Mouse (Mus musculus): ENCODE measurements around the gene C7.
"Not testable (repeated sequence)": the region's sequence is repeated elsewhere in the genome, so short reads cannot be mapped to it uniquely, and the experiment has no call there.

The C7 gene

DNA sequence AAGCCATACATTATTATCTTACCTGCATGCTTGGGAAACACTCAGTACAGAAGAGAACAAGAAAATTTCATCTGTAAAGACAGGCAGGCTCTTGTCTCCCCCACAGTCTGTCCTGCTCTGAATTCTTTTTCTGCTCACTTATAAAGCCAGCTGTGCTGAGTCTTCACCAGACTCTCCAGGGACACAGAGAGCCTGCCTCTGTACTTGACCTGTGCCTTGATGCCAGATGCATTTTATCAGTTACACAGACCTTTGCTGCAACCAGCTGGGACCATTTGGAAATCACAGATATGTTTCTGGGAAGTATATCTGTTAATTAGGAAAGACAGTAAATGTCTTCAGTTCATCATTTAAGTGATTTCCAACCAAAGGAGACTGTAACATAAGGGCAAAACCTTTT is at the start of gene C7:
TSS of gene C7 (minus strand) at position 106 of the 400 bp plus-strand sequence.
- no peak for DNase-seq (ENCODE audit: low spot score in 2 of 2)

DNA sequence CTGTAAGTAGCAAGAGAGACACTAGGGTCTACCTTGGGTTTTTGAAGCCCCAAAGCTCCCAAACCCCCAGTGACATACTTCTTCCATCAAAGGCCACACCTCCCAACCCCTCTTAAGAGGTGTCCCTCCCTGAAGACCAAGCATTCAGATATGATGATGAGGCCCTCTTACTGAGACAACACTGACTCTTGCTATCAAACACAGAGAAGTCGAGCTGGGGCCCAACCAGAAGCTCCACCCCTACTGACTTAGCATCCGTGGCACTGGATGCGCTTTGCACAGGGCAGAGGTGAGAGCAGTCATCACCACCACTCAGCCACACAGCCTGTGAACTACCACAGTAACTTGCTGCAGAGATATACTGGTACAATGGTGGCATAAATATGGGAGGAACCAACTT is 49.1 kb upstream of the C7 start:
- DNase-seq (ENCODE audit: low spot score in 2 of 2): no peak

DNA sequence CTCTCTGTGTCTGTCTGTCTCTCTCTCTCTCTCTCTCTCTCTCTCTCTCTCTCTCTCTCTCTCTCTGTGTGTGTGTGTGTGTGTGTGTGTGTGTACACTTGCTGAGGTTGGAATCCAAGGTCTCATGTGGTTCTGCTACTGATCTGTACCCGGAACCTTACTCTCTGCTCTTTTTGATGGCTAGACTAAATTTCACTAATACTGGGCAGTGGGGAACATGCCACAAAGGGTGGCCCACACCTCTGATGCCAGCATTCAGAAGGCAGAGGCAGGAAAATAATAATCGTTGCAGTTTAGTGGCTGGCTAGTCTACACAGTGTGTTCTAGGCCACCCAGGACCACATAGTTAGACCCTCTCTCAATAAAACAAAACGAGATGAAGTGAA is 45.1 kb upstream of the C7 start:
- DNase-seq (ENCODE audit: low spot score in 2 of 2): no peak

DNA sequence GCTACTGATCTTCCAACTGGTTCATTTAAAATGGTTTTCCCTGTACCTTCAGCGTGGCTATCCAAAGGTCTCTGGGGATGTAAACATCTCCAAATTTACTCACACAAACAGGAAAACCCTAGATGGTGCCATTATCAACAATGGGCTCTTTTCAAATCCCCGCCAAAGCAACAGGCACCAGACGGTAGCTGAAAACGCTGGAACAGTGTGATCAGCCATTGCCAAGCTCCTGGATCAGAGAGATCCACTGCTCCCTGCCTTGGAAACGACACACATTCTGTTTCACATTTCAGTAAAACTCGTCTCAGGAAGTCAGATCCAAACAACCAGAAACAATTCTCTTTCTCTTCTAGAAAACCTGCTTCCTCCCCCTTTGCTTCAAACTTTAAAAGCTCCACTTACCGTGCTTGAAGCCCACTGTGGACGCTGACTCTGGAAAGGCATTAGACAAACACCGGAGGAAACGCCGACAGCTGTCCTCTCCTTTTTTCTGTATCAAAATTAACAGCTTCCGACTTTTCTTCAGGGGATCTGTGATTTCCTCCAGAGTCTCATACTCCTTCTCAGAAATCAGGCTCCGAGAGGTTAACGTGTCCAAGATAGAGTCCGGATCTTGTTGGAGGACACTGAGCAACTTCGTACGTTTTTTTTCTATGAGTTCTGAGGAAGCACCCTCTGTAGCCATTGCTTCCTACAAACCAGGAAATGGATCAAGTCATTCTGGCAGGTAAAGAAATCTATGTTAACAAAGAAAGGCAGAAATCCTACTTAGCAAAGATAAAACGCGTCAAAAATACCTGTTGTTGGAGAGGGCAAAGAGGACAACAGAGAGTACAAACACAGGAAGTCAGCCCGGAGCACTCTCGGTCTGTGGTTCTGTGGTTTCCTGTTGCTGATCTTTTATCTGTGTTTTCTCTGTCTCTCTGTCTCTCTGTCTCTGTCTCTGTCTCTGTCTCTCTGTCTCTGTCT is 44.4 kb upstream of the C7 start, which contains the start of gene Card6:
TSS of gene Card6 (minus strand) at position 854 of the 969 bp plus-strand sequence.
- DNase-seq (ENCODE audit: low spot score in 2 of 2): no peak

DNA sequence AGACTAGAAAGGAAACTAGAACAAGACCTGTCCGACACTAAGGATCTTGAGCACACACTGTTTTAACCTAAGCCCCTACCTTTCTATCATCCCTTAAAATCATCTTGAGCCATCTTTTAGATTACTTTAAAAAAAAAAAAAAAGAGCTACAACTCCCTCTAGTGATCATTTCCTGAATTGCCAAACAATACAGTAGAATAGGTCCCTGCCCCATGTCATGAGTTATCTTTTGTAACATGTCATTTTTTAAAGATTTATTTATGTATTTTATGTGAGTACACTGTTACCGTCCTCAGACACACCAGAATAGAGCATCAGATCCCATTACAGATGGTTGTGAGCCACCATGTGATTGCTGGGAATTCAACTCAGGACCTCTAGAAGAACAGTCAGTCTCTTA is 42.8 kb upstream of the C7 start:
- no peak for DNase-seq (ENCODE audit: low spot score in 2 of 2)

DNA sequence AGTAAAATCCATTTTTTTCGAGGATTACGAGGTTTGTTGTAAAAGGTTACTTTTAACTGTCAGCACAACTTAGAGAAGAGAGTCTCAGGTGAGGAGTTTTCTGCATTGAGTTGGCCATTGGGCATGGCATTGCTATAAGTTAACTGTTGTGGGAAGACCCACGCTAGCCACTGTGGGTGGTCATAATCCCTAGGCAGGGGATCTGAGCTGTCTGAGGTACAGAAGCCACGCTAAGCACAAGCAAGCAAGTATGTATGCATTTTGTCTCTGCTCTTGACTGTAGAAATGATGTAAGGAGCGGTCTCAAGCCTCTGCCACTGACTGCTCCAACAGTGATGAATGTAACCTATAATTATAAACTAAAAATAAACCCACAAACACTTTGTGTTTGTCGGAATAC is 42.4 kb upstream of the C7 start:
- no peak for DNase-seq (ENCODE audit: low spot score in 2 of 2)

DNA sequence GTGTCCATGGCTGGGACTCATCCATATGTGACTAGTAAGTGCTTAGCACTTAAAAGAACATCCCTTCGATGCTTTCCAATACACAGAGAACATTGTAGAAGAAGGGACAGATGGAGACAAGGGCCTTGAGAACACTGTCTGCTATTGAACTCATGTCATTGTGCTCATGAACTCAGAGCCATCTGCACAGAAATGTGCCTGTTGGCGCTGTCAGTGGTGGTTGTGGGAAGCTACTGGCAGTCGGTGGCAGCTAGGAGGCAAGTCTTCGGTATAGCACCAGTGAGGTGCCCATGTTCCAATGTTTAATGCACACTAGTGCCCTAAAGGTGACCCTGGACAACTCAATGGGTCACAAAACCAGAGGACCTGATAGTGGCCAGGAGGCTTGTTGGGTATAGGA is 38.8 kb upstream of the C7 start:
- no peak for DNase-seq (ENCODE audit: low spot score in 2 of 2)

DNA sequence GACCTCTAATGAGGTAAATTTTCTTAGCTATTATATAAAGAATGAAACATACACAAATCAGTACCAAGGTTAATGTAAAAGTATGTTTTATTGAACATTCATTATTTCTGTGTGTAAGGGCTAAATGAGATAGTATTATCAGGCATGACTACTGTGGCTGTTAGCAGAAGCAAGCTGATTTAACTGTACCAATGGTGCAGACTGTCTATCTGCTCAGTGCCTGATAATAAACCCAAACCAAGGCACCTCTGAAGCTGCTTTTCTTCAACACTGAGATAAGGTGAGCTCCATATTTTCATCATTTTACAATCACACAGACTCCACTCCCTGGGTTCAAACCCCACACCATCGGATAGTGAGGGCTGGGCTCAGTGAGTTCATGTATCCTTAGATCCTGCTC is 33.8 kb upstream of the C7 start:
- DNase-seq (ENCODE audit: low spot score in 2 of 2): no peak

DNA sequence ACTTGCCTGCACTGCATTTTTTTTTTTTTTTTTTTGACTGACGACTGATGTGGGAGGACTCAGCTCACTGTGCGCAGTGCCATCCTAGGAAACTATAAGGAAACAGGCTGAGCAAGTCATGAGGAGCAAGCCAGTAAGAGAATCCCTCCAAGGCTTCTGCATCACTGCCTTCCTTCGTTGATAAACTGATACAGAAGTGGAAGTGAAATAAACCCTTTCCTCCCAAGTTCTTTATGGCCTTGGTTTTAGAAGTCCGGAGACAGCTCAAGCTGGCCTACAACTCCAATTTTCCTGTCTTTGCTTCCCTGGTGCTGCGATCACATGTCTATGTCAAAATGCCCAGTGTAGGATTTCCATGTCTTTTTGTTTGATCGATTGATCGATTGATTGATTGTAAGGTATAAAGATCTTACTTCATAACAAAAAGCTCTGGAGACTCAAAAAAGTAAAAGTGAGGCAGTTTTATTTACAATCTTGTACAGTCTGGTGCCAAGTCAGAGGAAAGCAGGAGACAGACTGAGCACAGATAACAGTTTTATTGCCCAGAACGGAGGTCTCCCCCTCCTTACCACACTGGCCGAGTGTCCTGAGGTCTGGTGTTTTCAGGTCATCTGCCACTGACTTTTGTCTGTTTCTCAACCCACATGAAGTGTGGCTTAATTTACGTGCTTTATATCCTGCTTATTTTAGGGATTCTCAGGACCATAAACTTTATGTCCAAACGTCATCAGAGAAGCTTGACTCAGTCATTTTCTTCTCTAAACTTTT is 32.2 kb upstream of the C7 start:
- no peak for DNase-seq (ENCODE audit: low spot score in 2 of 2)

DNA sequence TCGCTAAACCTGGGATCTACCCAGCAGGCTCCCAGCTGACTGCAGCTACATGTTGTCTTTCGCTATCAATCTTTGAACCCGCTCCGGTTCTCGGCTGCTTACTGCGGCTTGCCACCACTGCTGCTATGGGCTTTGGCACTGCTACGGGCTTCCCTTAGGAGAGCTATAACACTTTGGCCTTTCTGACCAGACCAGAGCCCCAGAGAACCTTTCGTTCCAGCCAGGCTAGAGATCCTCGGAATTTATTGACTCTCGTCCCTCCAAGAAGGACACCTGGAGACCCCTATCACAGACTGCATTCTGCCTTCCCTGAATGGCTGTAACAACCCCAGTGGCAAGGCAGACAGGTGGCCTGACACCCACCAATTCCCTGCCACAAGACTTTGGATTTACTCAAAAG is 26.6 kb upstream of the C7 start:
- no peak for DNase-seq (ENCODE audit: low spot score in 2 of 2)

DNA sequence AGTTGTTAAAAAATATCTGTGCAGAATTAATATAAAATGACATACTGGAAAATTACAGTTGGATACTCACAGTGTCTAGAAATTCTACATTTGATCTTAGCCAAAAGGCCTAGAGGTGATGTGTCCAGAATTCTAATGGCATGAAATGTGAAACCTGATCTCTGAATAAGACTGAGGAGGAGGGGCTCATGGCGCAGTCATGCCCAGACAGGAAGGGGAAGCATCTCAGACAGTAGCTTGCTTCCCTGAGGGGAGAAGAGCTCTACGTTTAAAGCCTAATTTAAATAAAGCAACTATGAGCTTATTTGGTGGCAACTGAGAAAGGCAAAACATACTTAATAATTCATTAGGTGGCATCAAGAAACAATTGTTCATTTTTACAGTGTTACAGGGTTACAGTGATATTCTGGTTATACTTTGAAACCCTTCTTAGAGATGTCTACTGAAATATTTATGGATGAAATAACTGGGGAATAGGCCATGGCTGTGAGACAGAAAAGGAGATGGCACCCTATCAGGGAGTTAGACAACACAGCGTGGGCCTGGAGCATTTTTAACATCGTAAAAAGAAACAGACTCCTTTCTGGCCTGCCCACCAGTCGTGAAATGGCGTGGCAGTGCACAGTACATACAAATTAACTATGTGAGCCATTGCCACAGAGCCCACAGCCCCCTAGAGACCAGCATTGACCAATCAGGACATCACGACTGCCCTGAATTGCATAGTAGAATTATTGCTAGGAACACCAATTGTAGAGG is 25.5 kb upstream of the C7 start:
- no peak for DNase-seq (ENCODE audit: low spot score in 2 of 2)

DNA sequence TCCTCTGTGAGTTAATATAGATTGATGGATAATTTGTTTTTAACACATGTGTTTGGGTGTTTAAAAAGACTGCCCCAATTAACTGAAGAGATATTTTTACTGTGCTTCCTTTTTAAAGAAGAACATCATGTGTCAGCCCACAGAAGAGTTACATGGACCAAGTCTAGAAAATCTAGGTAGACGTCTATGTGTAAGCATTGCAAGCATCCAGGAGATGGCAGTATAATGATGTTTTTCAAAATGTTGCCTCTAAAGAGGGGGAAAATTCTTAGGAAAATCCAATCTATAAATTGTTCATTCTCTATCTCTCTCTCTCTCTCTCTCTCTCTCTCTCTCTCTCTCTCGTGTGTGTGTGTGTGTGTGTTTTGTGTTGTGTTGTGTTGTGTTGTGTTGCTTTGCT is 22.6 kb upstream of the C7 start:
- no peak for DNase-seq (ENCODE audit: low spot score in 2 of 2)

DNA sequence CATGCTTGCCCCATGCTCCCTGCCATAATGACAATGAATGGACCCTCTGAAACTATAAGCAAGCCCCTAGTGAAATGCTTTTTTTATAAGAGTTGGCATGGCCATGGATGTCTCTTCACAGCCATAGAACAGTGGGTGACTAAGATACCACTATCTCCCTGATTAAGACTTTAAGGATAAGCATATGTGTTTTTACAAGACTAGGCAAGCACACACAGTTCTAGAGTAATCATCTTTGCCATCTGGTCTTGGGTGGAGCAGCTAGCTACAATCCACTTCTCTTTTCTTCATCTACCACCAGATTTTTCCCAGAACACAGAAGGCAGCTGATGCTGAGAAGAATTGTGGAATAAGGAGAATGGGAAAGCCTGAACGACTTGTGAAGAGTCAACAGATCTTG is 17.7 kb upstream of the C7 start:
- no peak for DNase-seq (ENCODE audit: low spot score in 2 of 2)

DNA sequence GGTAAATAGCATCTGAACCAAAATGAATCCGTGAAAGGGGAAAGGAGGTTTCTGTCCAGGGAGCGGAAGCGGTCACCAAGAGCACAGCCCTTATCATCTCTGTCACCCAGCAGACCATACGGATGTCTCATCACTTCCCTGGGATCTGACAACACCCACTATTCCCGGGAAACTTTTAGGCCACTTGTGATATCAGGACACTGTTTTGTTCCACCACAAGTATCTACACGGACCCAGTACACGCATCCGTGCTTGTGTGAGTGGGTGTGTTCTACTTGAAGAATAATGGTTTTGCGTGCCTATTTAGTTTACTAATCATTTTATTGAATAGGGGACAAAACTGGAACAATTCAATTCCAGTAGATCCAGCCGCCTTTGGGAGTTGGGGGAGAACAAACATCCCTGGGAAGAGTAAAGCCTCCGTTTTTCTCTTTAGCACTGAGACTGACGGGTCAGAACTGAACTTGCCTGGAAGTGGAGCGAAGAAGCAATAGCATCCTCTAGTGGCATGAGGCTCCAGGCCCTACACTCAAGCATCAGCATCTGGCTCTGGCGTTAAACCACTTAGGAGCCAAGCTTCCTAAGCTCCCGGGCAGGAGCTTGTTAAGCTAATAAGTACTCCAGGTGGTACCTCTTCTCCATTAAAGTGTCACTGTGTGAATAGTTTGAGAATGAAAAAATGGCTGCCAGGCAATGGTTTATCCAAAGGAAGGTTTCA is 5.4 kb upstream of the C7 start:
- DNase-seq (ENCODE audit: low spot score in 2 of 2): peak; percentile 36 to 39

DNA sequence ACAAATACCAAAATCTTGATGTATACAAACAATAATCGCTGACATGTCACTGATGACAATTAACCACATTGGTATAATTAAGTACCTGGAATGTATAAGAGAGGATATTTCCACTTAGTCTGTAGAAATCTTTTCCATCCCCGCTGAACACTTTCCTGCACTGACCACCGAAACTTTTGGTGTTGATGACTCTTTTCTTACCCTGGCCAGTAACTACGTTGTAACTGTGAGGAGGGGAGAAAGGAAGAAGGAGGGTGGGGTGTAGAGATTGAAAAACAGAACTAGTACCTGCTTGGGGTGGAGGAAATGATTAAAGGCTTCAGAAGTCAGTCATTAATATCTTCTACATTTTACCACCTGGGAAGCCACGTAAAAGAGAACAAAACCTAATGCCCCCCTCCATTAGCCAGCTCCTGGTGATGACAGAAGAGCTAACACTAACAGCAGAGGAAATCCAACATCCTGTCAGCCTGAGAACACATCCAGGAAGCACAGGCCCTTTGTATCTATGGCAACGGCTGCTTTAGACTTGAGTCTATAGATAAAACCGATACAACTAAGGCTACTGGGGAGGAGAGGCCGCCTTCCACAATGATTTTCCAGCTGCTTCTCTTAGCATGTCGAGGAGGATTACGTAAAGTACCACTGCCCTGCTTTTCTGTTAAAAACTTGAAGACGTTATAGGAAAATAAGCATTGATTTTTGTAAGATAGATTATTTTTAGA is 17.8 kb downstream of the C7 start:
- DNase-seq (ENCODE audit: low spot score in 2 of 2): peak; percentile 39

DNA sequence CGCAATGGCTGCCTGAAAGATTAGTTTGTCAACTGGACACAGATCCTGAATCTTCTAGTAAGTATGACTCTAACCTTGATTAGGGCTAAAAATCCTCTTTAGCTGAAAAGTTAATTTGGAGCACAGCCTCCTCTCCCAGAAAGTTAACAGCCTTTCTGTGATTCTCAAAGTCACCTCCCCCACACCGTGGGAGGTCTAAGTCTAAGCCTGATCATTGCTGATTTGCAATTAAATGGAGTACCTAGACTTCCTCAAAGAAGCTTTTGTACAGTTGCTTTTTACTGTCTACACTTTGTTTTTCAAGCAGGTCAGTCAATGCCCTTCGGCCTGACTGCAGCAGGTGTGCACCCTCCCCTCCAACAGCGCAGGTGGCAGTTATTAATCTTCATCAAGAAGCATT is 34.3 kb downstream of the C7 start:
- DNase-seq (ENCODE audit: low spot score in 2 of 2): no peak

DNA sequence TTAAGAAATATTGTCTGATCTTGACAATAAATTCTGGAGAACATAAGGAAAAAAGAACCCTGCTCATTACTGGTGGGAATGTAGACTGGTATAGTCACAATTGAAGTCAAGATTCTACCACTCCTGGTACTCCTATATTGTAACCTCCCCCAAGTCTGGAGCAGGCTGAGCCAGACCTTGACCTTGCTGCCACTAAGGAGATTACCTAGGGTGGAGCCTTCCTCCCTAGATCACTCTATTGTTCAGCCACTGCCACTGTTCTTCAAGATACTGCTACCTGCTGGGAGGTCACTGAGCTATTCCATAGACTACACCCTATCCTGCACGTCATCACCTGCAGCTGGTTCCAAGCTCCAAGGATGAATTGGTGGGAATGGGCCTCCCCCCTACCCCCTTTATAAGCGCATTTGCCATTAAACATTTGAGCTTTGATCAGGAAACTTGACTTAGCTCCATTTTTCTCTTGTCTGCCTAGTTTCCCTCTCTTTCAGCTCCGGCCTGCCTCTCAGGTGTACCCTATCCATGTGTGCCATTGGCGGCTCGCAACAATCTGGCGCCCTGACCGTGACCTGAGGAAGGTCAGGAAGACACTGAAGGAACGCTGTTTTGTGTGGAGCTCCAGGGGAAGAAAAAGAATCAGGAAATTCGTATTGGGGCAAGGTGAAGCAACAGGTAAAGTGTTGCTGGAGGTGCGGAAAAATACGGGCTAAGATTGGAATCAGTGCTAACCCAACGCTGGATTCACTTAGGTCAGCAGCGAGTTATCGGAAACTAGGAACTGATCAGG is 39.9 kb downstream of the C7 start:
- DNase-seq (ENCODE audit: low spot score in 2 of 2): not testable (repeated sequence)

DNA sequence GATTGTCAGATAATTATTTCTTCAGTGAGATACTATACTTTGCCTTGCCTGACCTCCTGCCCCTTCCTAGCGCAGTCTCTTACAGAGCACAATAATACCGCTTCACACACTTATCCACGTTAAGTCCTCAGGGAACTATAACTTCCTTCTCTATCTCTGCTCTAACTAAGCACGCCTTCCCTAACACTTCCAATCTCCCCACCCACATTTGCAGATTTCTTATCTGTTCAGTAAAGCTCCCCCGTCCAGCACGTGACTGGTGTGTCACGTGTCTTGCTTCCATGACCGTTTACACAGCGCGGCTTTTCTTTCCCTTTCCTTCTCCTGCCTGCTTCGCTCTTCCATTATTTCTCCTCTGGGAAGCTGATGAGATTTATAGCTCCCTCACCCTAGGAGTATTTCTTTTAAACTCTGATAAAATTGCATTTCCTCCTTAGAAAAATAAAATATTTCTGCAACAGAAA is 53.9 kb downstream of the C7 start:
- no peak for DNase-seq (ENCODE audit: low spot score in 2 of 2)

DNA sequence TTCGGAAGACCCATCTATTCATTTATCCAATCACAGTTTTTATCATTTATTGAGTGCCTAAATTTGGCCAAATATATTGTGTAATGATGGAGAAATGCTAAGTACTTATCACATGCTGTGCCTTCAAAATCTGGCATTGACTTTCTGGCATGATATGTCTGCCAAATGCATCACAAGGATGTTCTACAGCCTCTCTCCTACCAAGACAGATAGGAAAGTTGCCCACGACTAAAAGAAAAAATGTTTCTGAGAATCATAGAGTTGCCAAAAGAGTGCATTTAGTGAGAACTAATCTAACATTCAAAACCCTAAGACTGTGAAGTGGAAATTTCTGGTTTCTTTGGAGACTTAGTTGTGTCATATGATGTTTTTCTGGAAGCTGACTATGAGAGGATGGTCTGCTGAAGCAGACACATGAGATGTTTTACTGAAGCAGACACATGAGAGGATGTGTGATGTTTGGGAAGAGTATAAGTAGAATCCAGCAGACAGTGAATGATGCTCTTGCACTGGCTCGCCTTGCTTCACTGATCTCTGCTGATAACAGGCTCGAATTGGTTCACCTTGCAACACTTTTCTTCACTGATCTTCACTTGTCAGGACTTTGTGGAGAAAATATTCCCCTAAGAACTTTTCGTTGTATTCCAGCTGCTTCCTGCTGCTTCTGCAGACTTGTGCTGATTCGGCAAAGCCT is 59.9 kb downstream of the C7 start:
- DNase-seq (ENCODE audit: low spot score in 2 of 2): no peak

Measured in right cerebral cortex, postnatal 36 days (tissue).